Mouse (Mus musculus) MEL (cell line): ENCODE results near the gene Zfp740. TPM values are rescaled to one million over a fixed set of nuclear protein-coding genes. Genes with fewer than 3 reads are reported as not detected.

Source experiments
- DNase-seq: peaks from one replicate; pipeline ENCODE4 v3.0.0; 2011; ENCODE audit warnings: low read depth, low spot score
- H3K27ac ChIP-seq: 2 replicates; pipeline ENCODE4 v1.5.1; 2012; ENCODE audit warnings: low read depth, mild to moderate bottlenecking, control low read depth, low read length, moderate library complexity; ENCODE audit not compliant: control insufficient read depth
- H3K27me3 ChIP-seq, 2 experiments: fragments of 150-350 bp in 1 of 2; sonication (generic) in 1 of 2; 2 replicates each; pipeline ENCODE4 v1.6.1; 2012; ENCODE audit warnings: low read length in 2 of 2, mild to moderate bottlenecking in 2 of 2, improper control_type of control experiment in 1 of 2, moderate library complexity in 1 of 2; ENCODE audit not compliant: insufficient read depth in 2 of 2, control insufficient read depth in 1 of 2
- H3K36me3 ChIP-seq, 2 experiments: 2 replicates each; pipeline ENCODE4 v1.6.1; 2012 to 2014; ENCODE audit warnings: low read length in 2 of 2, improper control_type of control experiment in 1 of 2, inconsistent platforms in 1 of 2, mild to moderate bottlenecking in 1 of 2; ENCODE audit not compliant: insufficient read depth in 2 of 2, control insufficient read depth in 1 of 2
- H3K4me1 ChIP-seq, 2 experiments: fragments of 150-350 bp in 1 of 2; sonication (generic) in 1 of 2; 2 replicates each; pipeline ENCODE4 v1.6.1; 2012; ENCODE audit warnings: low read length in 2 of 2, improper control_type of control experiment in 1 of 2, mild to moderate bottlenecking in 1 of 2; ENCODE audit not compliant: insufficient read depth in 2 of 2, control insufficient read depth in 1 of 2
- H3K4me3 ChIP-seq, 2 experiments: fragments of 150-350 bp in 1 of 2; sonication (generic) in 1 of 2; 2 replicates each; pipeline ENCODE4 v1.5.1; 2012; ENCODE audit warnings: low read depth in 2 of 2, low read length in 2 of 2, mild to moderate bottlenecking in 2 of 2, moderate library complexity in 2 of 2, control low read depth in 1 of 2, improper control_type of control experiment in 1 of 2; ENCODE audit not compliant: control insufficient read depth in 1 of 2, insufficient read depth in 1 of 2
- H3K79me2 ChIP-seq: 2 replicates; pipeline ENCODE4 v1.6.1; 2012; ENCODE audit warnings: mild to moderate bottlenecking, low read length, moderate library complexity; ENCODE audit not compliant: control insufficient read depth, poor library complexity, insufficient read depth
- H3K9ac ChIP-seq: 2 replicates; pipeline ENCODE4 v1.6.1; 2012; ENCODE audit warnings: low read depth, mild to moderate bottlenecking, control low read depth, low read length, moderate library complexity; ENCODE audit not compliant: control insufficient read depth, poor library complexity, severe bottlenecking
- H3K9me3 ChIP-seq: fragments of 150-350 bp; sonication (generic); replicated peaks from 2 replicates; pipeline ENCODE4 v1.6.1; 2012; ENCODE audit warnings: mild to moderate bottlenecking, low read length, improper control_type of control experiment, moderate library complexity; ENCODE audit not compliant: insufficient read depth
- CHD2 ChIP-seq: IDR thresholded peaks from 2 replicates; pipeline ENCODE4 v1.6.1; 2011; ENCODE audit warnings: low read length, improper control_type of control experiment
- E2F4 ChIP-seq: IDR thresholded peaks from 2 replicates; pipeline ENCODE4 v1.6.1; 2011; ENCODE audit warnings: low read depth, low read length, improper control_type of control experiment, borderline replicate concordance
- EP300 ChIP-seq, 2 experiments: IDR thresholded peaks; 2 replicates each; pipeline ENCODE4 v1.6.1; 2011; ENCODE audit warnings: improper control_type of control experiment in 2 of 2, low read length in 2 of 2, low read depth in 1 of 2, mild to moderate bottlenecking in 1 of 2
- GABPA ChIP-seq: IDR thresholded peaks from 2 replicates; pipeline ENCODE4 v1.6.1; 2012; ENCODE audit warnings: low read depth, mild to moderate bottlenecking, inconsistent platforms, low read length, improper control_type of control experiment, moderate library complexity
- HCFC1 ChIP-seq: IDR thresholded peaks from 2 replicates; pipeline ENCODE4 v1.6.1; 2012; ENCODE audit warnings: low read depth, mild to moderate bottlenecking, inconsistent platforms, low read length, improper control_type of control experiment, moderate library complexity
- JUND ChIP-seq: IDR thresholded peaks from 2 replicates; pipeline ENCODE4 v1.6.1; 2011; ENCODE audit warnings: low read depth, mild to moderate bottlenecking, improper control_type of control experiment, low read length
- MAFK ChIP-seq: IDR thresholded peaks from 2 replicates; pipeline ENCODE4 v1.6.1; 2011; ENCODE audit warnings: low read depth, mild to moderate bottlenecking, low read length, improper control_type of control experiment, borderline replicate concordance
- MAX ChIP-seq: IDR thresholded peaks from 2 replicates; pipeline ENCODE4 v1.6.1; 2011; ENCODE audit warnings: low read length, improper control_type of control experiment
- MAZ ChIP-seq: IDR thresholded peaks from 2 replicates; pipeline ENCODE4 v1.6.1; 2012; ENCODE audit warnings: low read depth, mild to moderate bottlenecking, inconsistent platforms, low read length, improper control_type of control experiment
- MEF2A ChIP-seq: IDR thresholded peaks from 2 replicates; pipeline ENCODE4 v1.6.1; 2014; ENCODE audit warnings: low read depth, mild to moderate bottlenecking, inconsistent platforms, low read length, improper control_type of control experiment; ENCODE audit not compliant: poor library complexity, insufficient replicate concordance, severe bottlenecking; ENCODE audit errors: extremely low read depth
- MXI1 ChIP-seq: IDR thresholded peaks from 2 replicates; pipeline ENCODE4 v1.6.1; 2011; ENCODE audit warnings: mild to moderate bottlenecking, low read depth, low read length, improper control_type of control experiment
- MYB ChIP-seq: IDR thresholded peaks from 2 replicates; pipeline ENCODE4 v1.6.1; 2011; ENCODE audit warnings: mild to moderate bottlenecking, low read depth, low read length, improper control_type of control experiment
- MYC ChIP-seq: IDR thresholded peaks from 2 replicates; pipeline ENCODE4 v1.6.1; 2011; ENCODE audit warnings: low read depth, mild to moderate bottlenecking, low read length, improper control_type of control experiment, moderate library complexity
- NRF1 ChIP-seq: IDR thresholded peaks from 2 replicates; pipeline ENCODE4 v1.6.1; 2014; ENCODE audit warnings: low read depth, mild to moderate bottlenecking, inconsistent platforms, low read length, improper control_type of control experiment, moderate library complexity; ENCODE audit not compliant: poor library complexity, insufficient read depth, severe bottlenecking
- POLR2A ChIP-seq, 2 experiments: IDR thresholded peaks; 2 replicates each; pipeline ENCODE4 v1.6.1; 2011 to 2012; ENCODE audit warnings: low read length in 2 of 2, mild to moderate bottlenecking in 2 of 2, control low read depth in 1 of 2, improper control_type of control experiment in 1 of 2, low read depth in 1 of 2, moderate library complexity in 1 of 2; ENCODE audit not compliant: control insufficient read depth in 1 of 2, insufficient read depth in 1 of 2, poor library complexity in 1 of 2
- POLR2AphosphoS2 ChIP-seq: IDR thresholded peaks from 2 replicates; pipeline ENCODE4 v1.6.1; 2011; ENCODE audit warnings: low read length, improper control_type of control experiment
- POLR2AphosphoS5 ChIP-seq: IDR thresholded peaks from 2 replicates; pipeline ENCODE4 v1.6.1; 2012; ENCODE audit warnings: low read depth, borderline replicate concordance, mild to moderate bottlenecking, inconsistent platforms, low read length, moderate library complexity, mixed read lengths
- RCOR1 ChIP-seq: IDR thresholded peaks from 2 replicates; pipeline ENCODE4 v1.6.1; 2012; ENCODE audit warnings: low read depth, mild to moderate bottlenecking, inconsistent platforms, low read length, improper control_type of control experiment
- SMC3 ChIP-seq: IDR thresholded peaks from 2 replicates; pipeline ENCODE4 v1.6.1; 2011; ENCODE audit warnings: low read depth, low read length, improper control_type of control experiment
- TBP ChIP-seq: IDR thresholded peaks from 2 replicates; pipeline ENCODE4 v1.8.0; 2011; ENCODE audit warnings: low read depth, low read length, improper control_type of control experiment
- TCF12 ChIP-seq: IDR thresholded peaks from 2 replicates; pipeline ENCODE4 v1.6.1; 2014; ENCODE audit warnings: low read depth, mild to moderate bottlenecking, inconsistent platforms, low read length, improper control_type of control experiment, moderate library complexity
- UBTF ChIP-seq: IDR thresholded peaks from 2 replicates; pipeline ENCODE4 v1.6.1; 2012; ENCODE audit warnings: low read depth, mild to moderate bottlenecking, inconsistent platforms, low read length, improper control_type of control experiment, moderate library complexity, borderline replicate concordance; ENCODE audit not compliant: insufficient read depth
- USF1 ChIP-seq: IDR thresholded peaks from 2 replicates; pipeline ENCODE4 v1.6.1; 2014; ENCODE audit warnings: low read depth, mild to moderate bottlenecking, inconsistent platforms, low read length, improper control_type of control experiment, moderate library complexity
- USF2 ChIP-seq, 2 experiments: IDR thresholded peaks; 2 replicates each; pipeline ENCODE4 v1.6.1; 2011 to 2012; ENCODE audit warnings: improper control_type of control experiment in 2 of 2, low read length in 2 of 2, borderline replicate concordance in 1 of 2, inconsistent platforms in 1 of 2, low read depth in 1 of 2, mild to moderate bottlenecking in 1 of 2; ENCODE audit not compliant: insufficient read depth in 1 of 2
- ZNF384 ChIP-seq: IDR thresholded peaks from 2 replicates; pipeline ENCODE4 v1.6.1; 2012; ENCODE audit warnings: low read depth, mild to moderate bottlenecking, inconsistent platforms, low read length, improper control_type of control experiment
- polyA plus RNA-seq, 2 experiments: library from polyadenylated mRNA; stranded (reverse) in 1 of 2; unstranded in 1 of 2; fragments of >175 nt in 1 of 2; fragments of >200 nt in 1 of 2; gene quantifications; 2 replicates each; pipeline versions ENCODE4 v1.2.1 to v1.2.4; 2012; ENCODE audit warnings: low replicate concordance in 2 of 2, low read depth in 1 of 2; ENCODE audit not compliant: insufficient read length in 2 of 2, insufficient read depth in 1 of 2, missing spikeins in 1 of 2
- total RNA-seq: library from RNA; depleted of rRNA; stranded (reverse); fragments of 300-350 nt; gene quantifications from 2 replicates; pipeline ENCODE4 v1.2.3, GENCODE M21; 2012

Zfp740 gene
- total and polyA plus RNA-seq, 3 experiments = 39.9 to 50.1 TPM; not detected in 1

DNA sequence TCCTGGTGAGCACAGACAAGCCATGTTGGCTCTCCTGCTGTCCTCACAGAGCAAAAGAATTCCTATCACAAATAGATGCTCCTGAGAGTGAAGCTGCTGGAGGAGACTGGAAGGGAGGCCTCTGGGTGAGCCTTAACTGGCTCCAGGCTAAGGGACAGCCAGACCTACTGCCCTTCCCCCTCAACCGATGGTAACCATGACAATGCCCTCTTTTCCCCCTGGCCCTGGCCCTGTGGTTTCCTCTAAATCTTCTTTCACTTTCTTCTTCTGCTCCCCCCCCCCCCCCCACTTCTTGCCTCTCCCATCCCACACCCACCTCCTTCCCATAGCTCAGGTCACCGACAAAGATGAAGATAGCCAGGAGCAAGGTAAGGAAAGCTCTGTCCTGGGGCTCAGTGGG, 30.8 kb downstream of the Zfp740 start:
- Histone ChIP-seq H3K9me3 (no peaks in the 10 kb centered on the region), H3K9ac (no peak overlapping the region), H3K79me2 (no peaks in the 10 kb centered on the region), H3K27ac (no peak overlapping the region), H3K27me3 (no peaks in the 10 kb centered on the region), H3K4me1 (peaks cover 15 to 31% of the 10 kb centered on the region in 2 experiments), H3K4me3 (no peak overlapping the region), H3K36me3 (peaks cover 0 to 15% of the 10 kb centered on the region in 2 experiments; a peak in 2 of 4 replicates)
- TF ChIP-seq MYC (no peak), POLR2AphosphoS2 (no peak)
- no peak for DNase-seq

- H3K27ac ChIP-seq = no peak overlapping the region
- peaks cover 15 to 30% of the 10 kb centered on the region in 2 experiments for H3K4me1 ChIP-seq
Observed at GRCm38 (mm10) chr15:102235371-102236027, 32.5 kb downstream of the Zfp740 start.

DNA sequence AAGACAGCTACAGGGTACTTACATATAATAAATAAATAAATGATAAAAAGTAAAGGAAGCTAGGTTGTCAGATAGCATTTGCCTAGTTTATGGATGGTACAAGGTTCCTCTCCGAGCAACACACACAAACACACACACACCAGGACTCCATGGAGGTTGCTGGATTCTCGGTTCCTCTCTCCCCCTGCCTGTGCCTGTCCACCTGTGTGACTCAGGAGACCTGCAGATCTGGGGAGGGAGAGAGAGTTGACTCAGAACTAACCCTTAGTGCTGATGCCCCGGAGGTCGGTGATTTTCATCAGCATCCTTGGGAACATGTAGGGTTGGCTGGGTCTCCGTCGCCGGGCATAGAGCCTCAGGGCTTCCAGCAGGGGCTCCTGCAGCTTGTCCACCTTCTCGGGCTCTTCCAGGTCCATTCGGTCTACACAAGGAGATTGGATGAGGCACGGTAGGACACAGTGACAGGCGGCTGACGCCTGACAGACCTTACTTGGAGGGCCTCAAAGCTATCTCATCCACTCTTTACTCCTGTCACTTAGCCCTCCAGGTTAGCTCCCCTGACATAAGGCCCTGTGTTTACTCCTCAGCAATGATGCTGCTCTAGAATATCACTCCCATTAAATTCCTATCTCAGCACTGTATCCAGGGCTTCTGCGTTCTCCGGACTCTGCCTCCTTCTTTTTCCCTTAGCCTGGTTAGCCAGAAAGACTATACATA, 35.7 kb downstream of the Zfp740 start:
- Histone ChIP-seq H3K27me3 (no peaks in the 10 kb centered on the region; a peak in 1 of 4 replicates), H3K4me3 (no peak overlapping the region), H3K27ac (no peak overlapping the region), H3K79me2 (no peaks in the 10 kb centered on the region), H3K9me3 (no peaks in the 10 kb centered on the region), H3K9ac (no peak overlapping the region), H3K4me1 (peaks cover 0 to 10% of the 10 kb centered on the region in 2 experiments; a peak in 2 of 4 replicates), H3K36me3 (peaks cover 0 to 2% of the 10 kb centered on the region in 2 experiments; a peak in 2 of 4 replicates)
- DNase-seq = no peak
- no peak for TF ChIP-seq E2F4
- TF ChIP-seq MAFK = no peak
- no peak for TF ChIP-seq USF2 (IDR thresholded peaks at IDR 0.05; ENCODE audit: borderline replicate concordance in 1 of 2, insufficient read depth in 1 of 2, low read depth in 1 of 2, low read length in 2 of 2)
- no peak for TF ChIP-seq GABPA
- no peak for TF ChIP-seq POLR2A (IDR thresholded peaks at IDR 0.05; ENCODE audit: control insufficient read depth in 1 of 2, insufficient read depth in 1 of 2, low read depth in 1 of 2, low read length in 2 of 2, poor library complexity in 1 of 2)
- TF ChIP-seq TCF12 = no peak
- TF ChIP-seq POLR2AphosphoS5 = no peak
- no peak for TF ChIP-seq SMC3
- TF ChIP-seq NRF1 = no peak
- no peak for TF ChIP-seq TBP
- TF ChIP-seq USF1 = no peak
- TF ChIP-seq UBTF = no peak
- no peak for TF ChIP-seq ZNF384
- no peak for TF ChIP-seq MXI1
- no peak for TF ChIP-seq RCOR1
- no peak for TF ChIP-seq MEF2A

More at GRCm38 (mm10) chr15:102235371-102236027, 32.5 kb downstream of the Zfp740 start:
- H3K9me3 ChIP-seq = no peaks in the 10 kb centered on the region
- no peak overlapping the region for H3K4me3 ChIP-seq
- H3K79me2 ChIP-seq = no peaks in the 10 kb centered on the region
- TF ChIP-seq CHD2 (no peak), MYB (no peak), UBTF (no peak), MAX (no peak), MAZ (no peak), MEF2A (no peak), POLR2AphosphoS2 (no peak), JUND (no peak), HCFC1 (no peak), EP300 (IDR thresholded peaks at IDR 0.05; ENCODE audit: low read depth in 1 of 2, low read length in 2 of 2) (no peak), MYC (no peak)
- peaks cover 0 to 15% of the 10 kb centered on the region in 2 experiments; a peak in 2 of 4 replicates for H3K36me3 ChIP-seq
- H3K9ac ChIP-seq = no peak overlapping the region
- no peaks in the 10 kb centered on the region for H3K27me3 ChIP-seq
- DNase-seq = no peak
